8 mouse cellular contexts compared by ENCODE assay signal in genomic region chr4:28812691-28813289, GRCm38 (mm10). TPM values are rescaled to one million over a fixed set of nuclear protein-coding genes. Genes with fewer than 3 reads are reported as not detected.
A peak's percentile ranks its signal among the peaks of the same experiment; 100 is the strongest.
DNase-seq lines count a peak whose midpoint lies in the region; ATAC-seq and TF ChIP-seq lines count a peak whose summit lies in the region.

TSS of gene Epha7 (plus strand) at chr4:28813131.

- peak within 1 kb of the TSS; percentile 80 for H3K9ac ChIP-seq in forebrain, embryonic 13.5 days
- peak within 1 kb of the TSS; percentile 72 for H3K9ac ChIP-seq in heart, postnatal 0 days (replicated peaks; ENCODE audit: low read depth, low read length)
- H3K9ac ChIP-seq in liver, embryonic 15.5 days = peak within 1 kb of the TSS; percentile 37; the same call in 1 of the 2 replicates
- peak within 1 kb of the TSS; percentile 87 for H3K9ac ChIP-seq in neural tube, embryonic 12.5 days
- peak within 1 kb of the TSS; percentile 75 for H3K9ac ChIP-seq in stomach, postnatal 0 days (ENCODE audit: low read length)

- peak within 1 kb of the TSS; percentile 96 for H3K27ac ChIP-seq in forebrain, embryonic 13.5 days
- H3K27ac ChIP-seq in heart, postnatal 0 days (ENCODE audit: low read depth) = peak within 1 kb of the TSS; percentile 77
- H3K27ac ChIP-seq in liver, embryonic 15.5 days (replicated peaks) = no peak within 1 kb of the TSS
- H3K27ac ChIP-seq in neural tube, embryonic 12.5 days = peak within 1 kb of the TSS; percentile 90
- H3K27ac ChIP-seq in stomach, postnatal 0 days (replicated peaks) = peak within 1 kb of the TSS; percentile 65

- H3ac ChIP-seq in C2C12 (ENCODE audit: control insufficient read depth, insufficient read length, low read depth) = peak within 1 kb of the TSS; percentile 60

- H3K79me2 ChIP-seq in C2C12 (ENCODE audit: control insufficient read depth, insufficient read depth) = no peaks in the 10 kb centered on the region

- peak; percentile 98 for ATAC-seq in forebrain, embryonic 13.5 days
- peak; percentile 96 for ATAC-seq in heart, postnatal 0 days (ENCODE audit: insufficient read depth, low read depth)
- ATAC-seq in liver, embryonic 15.5 days (ENCODE audit: insufficient read depth) = peak; percentile 99
- peak; percentile 97 for ATAC-seq in neural tube, embryonic 12.5 days (ENCODE audit: low FRiP score, low read depth)
- ATAC-seq in stomach, postnatal 0 days (ENCODE audit: low FRiP score, low TSS enrichment) = peak; percentile 100

- H3K4me1 ChIP-seq in forebrain, embryonic 13.5 days = 0 out of 2 replicates have a peak, but pooled peaks cover 6% of the 10 kb centered on the region
- H3K4me1 ChIP-seq in heart, postnatal 0 days (ENCODE audit: control insufficient read depth, insufficient read depth) = no peaks in the 10 kb centered on the region
- peaks cover 30% of the 10 kb centered on the region for H3K4me1 ChIP-seq in liver, embryonic 15.5 days (replicated peaks)
- H3K4me1 ChIP-seq in neural tube, embryonic 12.5 days = peaks cover 6% of the 10 kb centered on the region; the same call in 1 of the 2 replicates
- H3K4me1 ChIP-seq in stomach, postnatal 0 days (replicated peaks; ENCODE audit: control insufficient read depth, insufficient read depth) = no peaks in the 10 kb centered on the region

- no peaks in the 10 kb centered on the region for H3K36me3 ChIP-seq in C2C12 (ENCODE audit: control insufficient read depth, insufficient read depth)
- no peaks in the 10 kb centered on the region for H3K36me3 ChIP-seq in forebrain, embryonic 13.5 days (ENCODE audit: poor library complexity, severe bottlenecking)
- H3K36me3 ChIP-seq in heart, postnatal 0 days (replicated peaks; ENCODE audit: control insufficient read depth, insufficient read depth, low read length) = no peaks in the 10 kb centered on the region
- no peaks in the 10 kb centered on the region for H3K36me3 ChIP-seq in liver, embryonic 15.5 days (replicated peaks)
- no peaks in the 10 kb centered on the region for H3K36me3 ChIP-seq in neural tube, embryonic 12.5 days
- H3K36me3 ChIP-seq in stomach, postnatal 0 days (ENCODE audit: control insufficient read depth, insufficient read depth, low read length) = no peaks in the 10 kb centered on the region

- peak; percentile 96 for DNase-seq in cerebellum, adult 11 months
- DNase-seq in heart, postnatal 0 days (ENCODE audit: low spot score) = peak; percentile 97
- peak; percentile 97 to 98 for DNase-seq in kidney, postnatal 4 days
- DNase-seq in stomach, postnatal 0 days (ENCODE audit: low spot score) = peak; percentile 98

- peak within 1 kb of the TSS; percentile 77 for H3K4me2 ChIP-seq in forebrain, embryonic 13.5 days
- H3K4me2 ChIP-seq in heart, postnatal 0 days (ENCODE audit: low read depth, low read length) = peak within 1 kb of the TSS; percentile 86
- peak within 1 kb of the TSS; percentile 84 for H3K4me2 ChIP-seq in liver, embryonic 15.5 days
- peak within 1 kb of the TSS; percentile 74 for H3K4me2 ChIP-seq in neural tube, embryonic 12.5 days (replicated peaks)
- H3K4me2 ChIP-seq in stomach, postnatal 0 days (replicated peaks; ENCODE audit: low read depth) = peak within 1 kb of the TSS; percentile 97

- TF ChIP-seq EP300 in heart, postnatal 0 days (IDR thresholded peaks at IDR 0.05; ENCODE audit: low read depth) = no peak
- no peak for TF ChIP-seq EP300 in stomach, postnatal 0 days (optimal IDR thresholded peaks at IDR 0.05)

- no peaks in the 10 kb centered on the region for H3K27me3 ChIP-seq in C2C12 (ENCODE audit: control insufficient read depth, insufficient read depth, insufficient read length)
- no peaks in the 10 kb centered on the region for H3K27me3 ChIP-seq in forebrain, embryonic 13.5 days
- no peaks in the 10 kb centered on the region for H3K27me3 ChIP-seq in heart, postnatal 0 days (ENCODE audit: control insufficient read depth, insufficient read depth, low read length)
- peaks cover 53% of the 10 kb centered on the region for H3K27me3 ChIP-seq in liver, embryonic 15.5 days
- no peaks in the 10 kb centered on the region for H3K27me3 ChIP-seq in neural tube, embryonic 12.5 days (replicated peaks)
- H3K27me3 ChIP-seq in stomach, postnatal 0 days (ENCODE audit: control insufficient read depth, insufficient read depth, low read length) = no peaks in the 10 kb centered on the region

- TF ChIP-seq CTCF in C2C12 (IDR thresholded peaks at IDR 0.05; ENCODE audit: control insufficient read depth, insufficient read depth, insufficient read length) = no peak
- no peak for TF ChIP-seq CTCF in heart, postnatal 0 days (IDR thresholded peaks at IDR 0.05; ENCODE audit: low read depth)
- no peak for TF ChIP-seq CTCF in stomach, postnatal 0 days (IDR thresholded peaks at IDR 0.05; ENCODE audit: low read depth)

- peak within 1 kb of the TSS; percentile 32 for H3K4me3 ChIP-seq in C2C12 (ENCODE audit: insufficient read depth, poor library complexity, severe bottlenecking)
- H3K4me3 ChIP-seq in forebrain, embryonic 13.5 days = peak within 1 kb of the TSS; percentile 80
- peak within 1 kb of the TSS; percentile 79 for H3K4me3 ChIP-seq in heart, postnatal 0 days (ENCODE audit: low read depth, low read length)
- H3K4me3 ChIP-seq in liver, embryonic 15.5 days (replicated peaks) = peak within 1 kb of the TSS; percentile 58
- H3K4me3 ChIP-seq in neural tube, embryonic 12.5 days = peak within 1 kb of the TSS; percentile 87
- peak within 1 kb of the TSS; percentile 81 for H3K4me3 ChIP-seq in stomach, postnatal 0 days (ENCODE audit: low read depth, low read length)

- H3K9me3 ChIP-seq in forebrain, embryonic 13.5 days (replicated peaks) = no peaks in the 10 kb centered on the region
- no peaks in the 10 kb centered on the region for H3K9me3 ChIP-seq in heart, postnatal 0 days (replicated peaks; ENCODE audit: control insufficient read depth, low read length)
- no peaks in the 10 kb centered on the region for H3K9me3 ChIP-seq in liver, embryonic 15.5 days (replicated peaks)
- H3K9me3 ChIP-seq in neural tube, embryonic 12.5 days = no peaks in the 10 kb centered on the region
- no peaks in the 10 kb centered on the region for H3K9me3 ChIP-seq in stomach, postnatal 0 days (ENCODE audit: control insufficient read depth, low read length)

- WGBS in forebrain, embryonic 13.5 days = under 1% methylated on average over 48 of the region's 48 CpGs
- under 1% methylated on average over 47 of the region's 48 CpGs for WGBS in heart, postnatal 0 days
- WGBS in liver, embryonic 15.5 days (ENCODE audit: insufficient replicate concordance) = under 1% methylated on average over 48 of the region's 48 CpGs
- under 1% methylated on average over 48 of the region's 48 CpGs for WGBS in neural tube, embryonic 12.5 days
- WGBS in stomach, postnatal 0 days = under 1% methylated on average over 48 of the region's 48 CpGs

- no peaks in the 10 kb centered on the region for H3K79me3 ChIP-seq in C2C12 (ENCODE audit: low read depth)

TF ChIP-seq in C2C12, 6 proteins besides CTCF, POLR2A, EP300 and RAD21:
- TF ChIP-seq MYOG (IDR thresholded peaks at IDR 0.05; ENCODE audit: control insufficient read depth, extremely low read depth, insufficient read length) (no peak), CEBPB (IDR thresholded peaks at IDR 0.05; ENCODE audit: low read depth) (no peak), USF1 (IDR thresholded peaks at IDR 0.05; ENCODE audit: low read depth) (no peak), FOSL1 (IDR thresholded peaks at IDR 0.05; ENCODE audit: insufficient read depth, low read length, poor library complexity, severe bottlenecking) (no peak), MAX (IDR thresholded peaks at IDR 0.05) (no peak), MYOD1 (IDR thresholded peaks at IDR 0.05; ENCODE audit: control insufficient read depth, insufficient read length, low read depth) (no peak)

RNA-seq across cellular contexts. Expression of gene Epha7, which starts in this region (rescaled TPM):
- 1.8 TPM for polyA plus RNA-seq in C2C12 (2012; fragmentation: generic; extraction: Trizol)
- 32.8 and 36.3 TPM in 2 replicates for polyA plus RNA-seq in forebrain, embryonic 13.5 days (2015; fragmentation: Nextera tagmentation; extraction: Ambion mirVana)
- 6.5 and 8.7 TPM in 2 replicates for total RNA-seq in heart, postnatal 0 days (2014; rRNA removed; ENCODE audit: low replicate concordance)
- polyA plus RNA-seq in heart, postnatal 0 days (2015; fragmentation: Nextera tagmentation; extraction: Ambion mirVana) = 11.2 and 12.9 TPM in 2 replicates
- polyA plus RNA-seq in liver, embryonic 15.5 days (2015; fragmentation: Nextera tagmentation; extraction: Ambion mirVana) = 1.4 and 1.6 TPM in 2 replicates
- polyA plus RNA-seq in neural tube, embryonic 12.5 days (2016; fragmentation: Nextera tagmentation; extraction: Ambion mirVana) = 59.9 and 66.9 TPM in 2 replicates
- 3.1 and 3.6 TPM in 2 replicates for polyA plus RNA-seq in stomach, postnatal 0 days (2015; fragmentation: Nextera tagmentation; extraction: Ambion mirVana)

Comparison
In these comparisons a context has a peak if more than half of its experiments do, and no peak if none do; other contexts are left out.
1. H3K4me3 ChIP-seq: peak in every context shown above with its lines; median percentile 87 in neural tube, embryonic 12.5 days; 81 in stomach, postnatal 0 days; 80 in forebrain, embryonic 13.5 days; 79 in heart, postnatal 0 days; 58 in liver, embryonic 15.5 days; 32 in C2C12.
2. H3K9ac ChIP-seq: peak in every context shown above with its lines; median percentile 87 in neural tube, embryonic 12.5 days; 80 in forebrain, embryonic 13.5 days; 75 in stomach, postnatal 0 days; 72 in heart, postnatal 0 days; 37 in liver, embryonic 15.5 days.